In the genomic region with DNA sequence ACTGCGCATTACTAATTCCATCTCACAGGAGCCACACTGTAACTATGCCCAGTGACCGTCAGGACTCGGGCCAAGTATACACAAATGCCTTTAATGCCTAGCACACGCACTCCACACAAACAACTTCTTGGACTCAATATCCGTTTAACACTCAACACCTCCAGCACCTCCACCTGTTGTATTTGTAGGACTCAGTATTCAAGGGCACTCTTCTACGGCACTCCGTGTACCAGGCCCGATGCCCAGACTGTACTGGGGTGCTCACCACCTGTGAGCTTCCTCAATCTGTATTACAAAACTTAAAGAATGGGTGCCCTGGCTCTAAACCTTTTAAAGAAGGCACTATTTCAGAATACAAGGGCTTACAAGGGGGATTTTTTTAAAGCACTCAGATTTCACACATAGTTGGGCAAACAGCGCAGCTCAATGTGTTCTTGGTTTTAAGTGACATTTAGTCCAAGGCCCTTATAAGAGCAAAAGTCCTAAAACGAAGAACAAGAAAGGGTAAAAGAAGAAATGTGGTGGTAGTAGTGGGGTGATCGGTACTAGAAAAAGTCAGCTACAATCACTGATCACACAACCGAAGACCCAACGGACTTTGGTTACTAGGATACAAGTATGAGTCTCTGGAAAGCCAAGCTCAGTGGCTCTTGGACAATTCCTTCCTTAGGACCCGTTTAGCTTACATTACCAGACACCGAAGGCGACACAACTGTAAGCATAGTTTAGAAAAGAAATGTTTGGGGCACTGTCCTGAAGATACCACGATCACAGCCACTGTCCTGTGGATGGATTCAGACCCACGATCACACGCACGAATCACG, we compare ENCODE assay signal across 8 mouse cellular contexts. TPM values are rescaled to one million over a fixed set of nuclear protein-coding genes. Genes with fewer than 3 reads are reported as not detected.
DNase-seq lines count a peak whose midpoint lies in the region; ATAC-seq and TF ChIP-seq lines count a peak whose summit lies in the region.

No protein-coding gene starts in this region.

- peak overlapping the region; percentile 71 for H3K4me2 ChIP-seq in hindbrain, embryonic 12.5 days (replicated peaks)
- peak overlapping the region; percentile 81 for H3K4me2 ChIP-seq in liver, postnatal 0 days (ENCODE audit: low read depth, low read length)
- H3K4me2 ChIP-seq in stomach, embryonic 14.5 days (replicated peaks; ENCODE audit: low read depth, low read length): peak overlapping the region; percentile 61

- no peak for TF ChIP-seq CTCF in liver, postnatal 0 days (IDR thresholded peaks at IDR 0.05; ENCODE audit: low read depth)

- H3K27me3 ChIP-seq in embryonic facial prominence, embryonic 10.5 days (replicated peaks; ENCODE audit: low read depth, poor library complexity, severe bottlenecking): no peaks in the 10 kb centered on the region
- no peaks in the 10 kb centered on the region for H3K27me3 ChIP-seq in hindbrain, embryonic 12.5 days
- H3K27me3 ChIP-seq in liver, postnatal 0 days (ENCODE audit: insufficient read depth, low read length): no peaks in the 10 kb centered on the region
- no peaks in the 10 kb centered on the region for H3K27me3 ChIP-seq in stomach, embryonic 14.5 days (ENCODE audit: control insufficient read depth, insufficient read depth, low read length)

- H3K4me1 ChIP-seq in embryonic facial prominence, embryonic 10.5 days: peaks cover 20% of the 10 kb centered on the region
- H3K4me1 ChIP-seq in hindbrain, embryonic 12.5 days: peaks cover 25% of the 10 kb centered on the region
- peaks cover 24% of the 10 kb centered on the region for H3K4me1 ChIP-seq in liver, postnatal 0 days (ENCODE audit: insufficient read depth)
- peaks cover 17% of the 10 kb centered on the region; the same call in 1 of the 2 replicates for H3K4me1 ChIP-seq in stomach, embryonic 14.5 days (ENCODE audit: control insufficient read depth, insufficient read depth, low read length)

- H3K4me3 ChIP-seq in embryonic facial prominence, embryonic 10.5 days: peak overlapping the region; percentile 81
- H3K4me3 ChIP-seq in hindbrain, embryonic 12.5 days: peak overlapping the region; percentile 77
- peak overlapping the region; percentile 86 for H3K4me3 ChIP-seq in liver, postnatal 0 days (ENCODE audit: low read depth, low read length)
- peak overlapping the region; percentile 84 for H3K4me3 ChIP-seq in stomach, embryonic 14.5 days (ENCODE audit: low read depth, low read length)

- no peak for ATAC-seq in hindbrain, embryonic 12.5 days (ENCODE audit: low FRiP score)
- no peak for ATAC-seq in liver, postnatal 0 days
- ATAC-seq in stomach, embryonic 14.5 days (ENCODE audit: insufficient number of reproducible peaks, insufficient read depth, low FRiP score, low read depth): no peak

- 34% methylated on average over 21 of the region's 21 CpGs for WGBS in embryonic facial prominence, embryonic 10.5 days
- WGBS in hindbrain, embryonic 12.5 days: 31% methylated on average over 21 of the region's 21 CpGs
- 26% methylated on average over 21 of the region's 21 CpGs for WGBS in liver, postnatal 0 days (ENCODE audit: insufficient replicate concordance)
- 23% methylated on average over 21 of the region's 21 CpGs for WGBS in stomach, embryonic 14.5 days

- peak overlapping the region; percentile 97 for H3K27ac ChIP-seq in embryonic facial prominence, embryonic 10.5 days (replicated peaks)
- peak overlapping the region; percentile 95 for H3K27ac ChIP-seq in hindbrain, embryonic 12.5 days
- peak overlapping the region; percentile 96 for H3K27ac ChIP-seq in liver, postnatal 0 days (ENCODE audit: low read depth)
- peak overlapping the region; percentile 90 for H3K27ac ChIP-seq in stomach, embryonic 14.5 days (ENCODE audit: low read length)

- peak overlapping the region; percentile 87 for H3K9ac ChIP-seq in hindbrain, embryonic 12.5 days
- peak overlapping the region; percentile 89 for H3K9ac ChIP-seq in liver, postnatal 0 days (replicated peaks)
- peak overlapping the region; percentile 87 for H3K9ac ChIP-seq in stomach, embryonic 14.5 days (replicated peaks; ENCODE audit: low read depth, low read length)

- H3K9me3 ChIP-seq in embryonic facial prominence, embryonic 10.5 days: no peaks in the 10 kb centered on the region
- H3K9me3 ChIP-seq in hindbrain, embryonic 12.5 days (replicated peaks): no peaks in the 10 kb centered on the region
- no peaks in the 10 kb centered on the region for H3K9me3 ChIP-seq in liver, postnatal 0 days (ENCODE audit: low read length)
- H3K9me3 ChIP-seq in stomach, embryonic 14.5 days (ENCODE audit: control insufficient read depth, low read depth, low read length): no peaks in the 10 kb centered on the region

- TF ChIP-seq EP300 in liver, postnatal 0 days (IDR thresholded peaks at IDR 0.05; ENCODE audit: low read depth): no peak

- DNase-seq in kidney, adult 18-20 months: peak; percentile 12
- DNase-seq in kidney, postnatal 10 days: no peak
- DNase-seq in embryonic facial prominence, embryonic 10.5 days (ENCODE audit: low spot score): no peak
- no peak for DNase-seq in liver, postnatal 0 days
- no peak for DNase-seq in layer of hippocampus, adult 11-12 months (ENCODE audit: low spot score)
- no peak for DNase-seq in right cerebral cortex, postnatal 14 days

- peaks cover 45% of the 10 kb centered on the region for H3K36me3 ChIP-seq in embryonic facial prominence, embryonic 10.5 days (replicated peaks)
- peaks cover 27% of the 10 kb centered on the region for H3K36me3 ChIP-seq in hindbrain, embryonic 12.5 days
- H3K36me3 ChIP-seq in liver, postnatal 0 days (replicated peaks; ENCODE audit: insufficient read depth, low read length): peaks cover 35% of the 10 kb centered on the region
- H3K36me3 ChIP-seq in stomach, embryonic 14.5 days (ENCODE audit: control insufficient read depth, insufficient read depth, low read length): peaks cover 27% of the 10 kb centered on the region

RNA-seq across cellular contexts. Expression of gene Paxip1, which starts 1.2 kb away (rescaled TPM):
- polyA plus RNA-seq in embryonic facial prominence, embryonic 10.5 days (2016; fragmentation: Nextera tagmentation; extraction: Ambion mirVana): 57.1 and 63.2 TPM in 2 replicates
- 39.1 and 42.2 TPM in 2 replicates for polyA plus RNA-seq in hindbrain, embryonic 12.5 days (2016; fragmentation: Nextera tagmentation; extraction: Ambion mirVana)
- 7.2 and 8.3 TPM in 2 replicates for polyA plus RNA-seq in liver, postnatal 0 days (2015; fragmentation: Nextera tagmentation; extraction: Ambion mirVana)
- polyA plus RNA-seq in stomach, embryonic 14.5 days (2014; fragmentation: Nextera tagmentation; extraction: Ambion mirVana): 38.7 and 40.9 TPM in 2 replicates

RNA-seq across cellular contexts. Expression of gene Htr5a, which starts 51.7 kb away (rescaled TPM):
- not detected in 2 replicates for polyA plus RNA-seq in embryonic facial prominence, embryonic 10.5 days (2016; fragmentation: Nextera tagmentation; extraction: Ambion mirVana)
- 0.10 and 0.22 TPM in 2 replicates for polyA plus RNA-seq in hindbrain, embryonic 12.5 days (2016; fragmentation: Nextera tagmentation; extraction: Ambion mirVana)
- polyA plus RNA-seq in liver, postnatal 0 days (2015; fragmentation: Nextera tagmentation; extraction: Ambion mirVana): not detected in 2 replicates
- polyA plus RNA-seq in stomach, embryonic 14.5 days (2014; fragmentation: Nextera tagmentation; extraction: Ambion mirVana): 0.04 TPM in 1 of 2 replicates, not detected in the other
